Mouse (Mus musculus) small intestine, adult 2 months (tissue): ENCODE results near the gene Tmem125.

Experiments
- CTCF ChIP-seq: fragments of 200-500 bp; IDR thresholded peaks from 2 replicates; pipeline ENCODE4 v1.5.1; 2012; ENCODE audit warnings: low read depth, mild to moderate bottlenecking, control low read depth, inconsistent platforms, low read length, moderate library complexity, mixed read lengths; ENCODE audit not compliant: insufficient replicate concordance, insufficient read length; ENCODE audit errors: extremely low read depth
- POLR2A ChIP-seq: fragments of 200-500 bp; IDR thresholded peaks from 2 replicates; pipeline ENCODE4 v1.6.1; 2012; ENCODE audit warnings: low read depth, mild to moderate bottlenecking, control low read depth, inconsistent platforms, low read length, moderate library complexity

GRCm38 (mm10) chr4:118523976-118524375, 19.9 kb downstream of the Tmem125 start:
- TF ChIP-seq POLR2A (no peak), CTCF (no peak)
